Mouse (Mus musculus): ENCODE measurements around the gene Gm6583. TPM values are rescaled to one million over a fixed set of nuclear protein-coding genes. Genes with fewer than 3 reads are reported as not detected.

Gm6583 gene
- polyA plus RNA-seq, 1 experiment from 2014 or later = 0.20 TPM

DNA sequence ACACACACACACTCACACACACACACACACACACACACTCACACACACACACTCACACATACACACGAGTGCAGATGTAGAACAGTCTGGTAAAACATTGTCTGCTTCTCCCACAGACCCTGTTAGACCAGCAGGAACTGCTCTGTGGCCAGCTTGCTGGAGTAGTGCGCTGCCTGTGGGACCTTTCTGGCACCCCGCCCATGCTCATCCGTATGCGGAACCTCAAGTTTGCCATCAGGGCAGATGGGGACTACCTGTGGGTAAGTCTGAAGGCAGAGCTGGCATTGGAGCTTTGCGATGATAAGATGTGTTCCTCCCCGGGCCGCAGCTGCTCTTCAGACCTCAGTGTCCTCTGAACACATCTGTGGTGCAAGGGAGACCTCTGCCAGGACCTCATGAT lies 6.7 kb downstream of the Gm6583 start:
- no peaks in the 10 kb centered on the region for H3K9me3 ChIP-seq (ENCODE audit: low read length)
- H3K9ac ChIP-seq (replicated peaks; ENCODE audit: low read length) = no peak overlapping the region
- H3K4me3 ChIP-seq (ENCODE audit: low read length) = no peak overlapping the region
- 91% methylated on average over 8 of the region's 8 CpGs for WGBS
- H3K27me3 ChIP-seq (ENCODE audit: insufficient read depth, low read length) = no peaks in the 10 kb centered on the region
- H3K4me1 ChIP-seq (ENCODE audit: insufficient read depth, low read length) = peaks cover 4% of the 10 kb centered on the region; the same call in 1 of the 2 replicates
- no peak overlapping the region for H3K4me2 ChIP-seq (replicated peaks; ENCODE audit: low read depth, low read length)
- no peak for ATAC-seq (ENCODE audit: low FRiP score, low TSS enrichment)
- H3K36me3 ChIP-seq (ENCODE audit: insufficient read depth, low read length) = peaks cover 26% of the 10 kb centered on the region
- H3K27ac ChIP-seq (ENCODE audit: low read length) = no peak overlapping the region

GRCm38 (mm10) chr5:112346211-112346965 lies 9.4 kb downstream of the Gm6583 start:
- 87% methylated on average over 16 of the region's 16 CpGs for WGBS
- H3K4me2 ChIP-seq (replicated peaks; ENCODE audit: low read depth, low read length) = no peak overlapping the region
- no peak overlapping the region for H3K4me3 ChIP-seq (ENCODE audit: low read length)
- H3K27me3 ChIP-seq (ENCODE audit: insufficient read depth, low read length) = no peaks in the 10 kb centered on the region
- ATAC-seq (ENCODE audit: low FRiP score, low TSS enrichment) = no peak
- H3K9me3 ChIP-seq (ENCODE audit: low read length) = no peaks in the 10 kb centered on the region
- H3K36me3 ChIP-seq (ENCODE audit: insufficient read depth, low read length) = peaks cover 20% of the 10 kb centered on the region
- H3K4me1 ChIP-seq (ENCODE audit: insufficient read depth, low read length) = peaks cover 22% of the 10 kb centered on the region
- no peak overlapping the region for H3K9ac ChIP-seq (replicated peaks; ENCODE audit: low read length)
- no peak overlapping the region for H3K27ac ChIP-seq (ENCODE audit: low read length)

GRCm38 (mm10) chr5:112344092-112344960 lies 11.5 kb downstream of the Gm6583 start:
- H3K27ac ChIP-seq (ENCODE audit: low read length) = no peak overlapping the region
- no peaks in the 10 kb centered on the region for H3K27me3 ChIP-seq (ENCODE audit: insufficient read depth, low read length)
- no peak overlapping the region for H3K4me2 ChIP-seq (replicated peaks; ENCODE audit: low read depth, low read length)
- peaks cover 7% of the 10 kb centered on the region for H3K36me3 ChIP-seq (ENCODE audit: insufficient read depth, low read length)
- H3K9ac ChIP-seq (replicated peaks; ENCODE audit: low read length) = no peak overlapping the region; the same call in 1 of the 2 replicates
- 79% methylated on average over 6 of the region's 6 CpGs for WGBS
- no peak overlapping the region for H3K4me3 ChIP-seq (ENCODE audit: low read length)
- ATAC-seq (ENCODE audit: low FRiP score, low TSS enrichment) = no peak
- no peaks in the 10 kb centered on the region for H3K9me3 ChIP-seq (ENCODE audit: low read length)
- H3K4me1 ChIP-seq (ENCODE audit: insufficient read depth, low read length) = peaks cover 22% of the 10 kb centered on the region

DNA sequence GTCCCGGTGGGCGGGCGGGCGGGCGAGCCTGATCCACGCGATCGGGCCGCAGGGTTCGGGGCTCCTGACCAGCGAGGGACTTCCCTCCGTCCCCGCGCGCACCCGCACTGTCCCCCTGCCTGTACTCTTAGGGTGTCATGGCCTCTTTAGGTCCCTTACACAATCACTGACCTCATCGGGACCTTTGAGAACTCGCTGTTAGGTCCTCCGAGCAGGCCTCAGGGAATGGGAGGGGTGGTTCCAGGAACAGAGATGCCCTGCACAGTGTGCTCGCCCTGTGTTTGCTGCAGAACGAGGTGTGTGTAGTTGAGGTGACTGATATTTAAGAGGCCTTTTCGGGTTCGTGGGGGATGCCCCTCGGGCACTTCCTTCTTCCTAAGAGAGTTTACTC lies 12.6 kb downstream of the Gm6583 start:
- peak overlapping the region; percentile 91 for H3K9ac ChIP-seq (replicated peaks; ENCODE audit: low read length)
- peaks cover 22% of the 10 kb centered on the region for H3K4me1 ChIP-seq (ENCODE audit: insufficient read depth, low read length)
- H3K4me3 ChIP-seq (ENCODE audit: low read length) = peak overlapping the region; percentile 90
- H3K4me2 ChIP-seq (replicated peaks; ENCODE audit: low read depth, low read length) = peak overlapping the region; percentile 82
- H3K27me3 ChIP-seq (ENCODE audit: insufficient read depth, low read length) = no peaks in the 10 kb centered on the region
- 0% methylated on average over 24 of the region's 24 CpGs for WGBS
- peak; percentile 72 for ATAC-seq (ENCODE audit: low FRiP score, low TSS enrichment)
- 0 out of 2 replicates have a peak overlapping the region, but pooled peaks have one; percentile 10 for H3K27ac ChIP-seq (ENCODE audit: low read length)
- H3K9me3 ChIP-seq (ENCODE audit: low read length) = no peaks in the 10 kb centered on the region
- H3K36me3 ChIP-seq (ENCODE audit: insufficient read depth, low read length) = peaks cover 11% of the 10 kb centered on the region

GRCm38 (mm10) chr5:112342463-112343204 lies 13.2 kb downstream of the Gm6583 start, which contains the start of the genes Srrd and Hps4:
Gene Srrd, minus strand, starts transcription at chr5:112343040.
Gene Hps4, plus strand, starts transcription at chr5:112343083.
- Histone ChIP-seq H3K4me1 (ENCODE audit: insufficient read depth, low read length) (peaks cover 22% of the 10 kb centered on the region), H3K27me3 (ENCODE audit: insufficient read depth, low read length) (no peaks in the 10 kb centered on the region), H3K27ac (ENCODE audit: low read length) (0 out of 2 replicates have a peak within 1 kb of the TSS, but pooled peaks have one; percentile 10), H3K9me3 (ENCODE audit: low read length) (no peaks in the 10 kb centered on the region), H3K36me3 (ENCODE audit: insufficient read depth, low read length) (peaks cover 17% of the 10 kb centered on the region), H3K9ac (replicated peaks; ENCODE audit: low read length) (peak within 1 kb of the TSS; percentile 91), H3K4me2 (replicated peaks; ENCODE audit: low read depth, low read length) (peak within 1 kb of the TSS; percentile 82), H3K4me3 (ENCODE audit: low read length) (peak within 1 kb of the TSS; percentile 90)
- 1% methylated on average over 61 of the region's 64 CpGs for WGBS
- peak; percentile 40; the same call in 1 of the 2 replicates for ATAC-seq (ENCODE audit: low FRiP score, low TSS enrichment)

GRCm38 (mm10) chr5:112339215-112339614 lies 16.6 kb downstream of the Gm6583 start:
- Histone ChIP-seq H3K9ac (replicated peaks; ENCODE audit: low read length) (no peak overlapping the region), H3K36me3 (ENCODE audit: insufficient read depth, low read length) (peaks cover 51% of the 10 kb centered on the region), H3K9me3 (ENCODE audit: low read length) (no peaks in the 10 kb centered on the region), H3K4me1 (ENCODE audit: insufficient read depth, low read length) (peaks cover 19% of the 10 kb centered on the region), H3K4me3 (ENCODE audit: low read length) (no peak overlapping the region), H3K4me2 (replicated peaks; ENCODE audit: low read depth, low read length) (no peak overlapping the region), H3K27me3 (ENCODE audit: insufficient read depth, low read length) (no peaks in the 10 kb centered on the region), H3K27ac (ENCODE audit: low read length) (no peak overlapping the region)
- ATAC-seq (ENCODE audit: low FRiP score, low TSS enrichment) = no peak
- WGBS = 63% methylated on average over 7 of the region's 7 CpGs

DNA sequence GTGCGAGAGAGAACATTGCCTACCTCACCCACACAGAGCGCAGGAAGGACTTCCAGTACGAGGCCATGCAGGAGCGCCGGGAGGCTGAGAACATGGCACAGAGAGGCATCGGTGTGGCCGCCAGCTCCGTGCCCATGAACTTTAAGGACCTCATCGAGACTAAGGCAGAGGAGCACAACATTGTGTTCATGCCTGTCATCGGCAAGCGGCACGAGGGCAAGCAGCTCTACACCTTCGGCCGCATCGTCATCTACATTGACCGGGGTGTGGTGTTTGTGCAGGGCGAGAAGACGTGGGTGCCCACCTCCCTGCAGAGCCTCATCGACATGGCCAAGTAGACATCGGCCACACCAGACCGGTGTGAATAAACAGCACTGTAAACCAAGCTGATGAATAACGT lies 18.8 kb downstream of the Gm6583 start:
- Histone ChIP-seq H3K9ac (replicated peaks; ENCODE audit: low read length) (no peak overlapping the region), H3K36me3 (ENCODE audit: insufficient read depth, low read length) (peaks cover 73% of the 10 kb centered on the region), H3K4me2 (replicated peaks; ENCODE audit: low read depth, low read length) (no peak overlapping the region), H3K9me3 (ENCODE audit: low read length) (no peaks in the 10 kb centered on the region), H3K4me1 (ENCODE audit: insufficient read depth, low read length) (peaks cover 5% of the 10 kb centered on the region), H3K27me3 (ENCODE audit: insufficient read depth, low read length) (no peaks in the 10 kb centered on the region), H3K27ac (ENCODE audit: low read length) (no peak overlapping the region), H3K4me3 (ENCODE audit: low read length) (no peak overlapping the region)
- no peak for ATAC-seq (ENCODE audit: low FRiP score, low TSS enrichment)
- WGBS = 95% methylated on average over 22 of the region's 22 CpGs

- peaks cover 86% of the 10 kb centered on the region for H3K36me3 ChIP-seq (ENCODE audit: insufficient read depth, low read length)
- WGBS = 22% methylated on average over 2 of the region's 2 CpGs
- no peaks in the 10 kb centered on the region for H3K4me1 ChIP-seq (ENCODE audit: insufficient read depth, low read length)
- no peak overlapping the region for H3K4me2 ChIP-seq (replicated peaks; ENCODE audit: low read depth, low read length)
- H3K27ac ChIP-seq (ENCODE audit: low read length) = no peak overlapping the region
- H3K27me3 ChIP-seq (ENCODE audit: insufficient read depth, low read length) = no peaks in the 10 kb centered on the region
- no peak for ATAC-seq (ENCODE audit: low FRiP score, low TSS enrichment)
- H3K9me3 ChIP-seq (ENCODE audit: low read length) = no peaks in the 10 kb centered on the region
- H3K4me3 ChIP-seq (ENCODE audit: low read length) = no peak overlapping the region
- H3K9ac ChIP-seq (replicated peaks; ENCODE audit: low read length) = no peak overlapping the region
These were observed 20.4 kb downstream of the Gm6583 start for GRCm38 (mm10) chr5:112335473-112335872.

DNA sequence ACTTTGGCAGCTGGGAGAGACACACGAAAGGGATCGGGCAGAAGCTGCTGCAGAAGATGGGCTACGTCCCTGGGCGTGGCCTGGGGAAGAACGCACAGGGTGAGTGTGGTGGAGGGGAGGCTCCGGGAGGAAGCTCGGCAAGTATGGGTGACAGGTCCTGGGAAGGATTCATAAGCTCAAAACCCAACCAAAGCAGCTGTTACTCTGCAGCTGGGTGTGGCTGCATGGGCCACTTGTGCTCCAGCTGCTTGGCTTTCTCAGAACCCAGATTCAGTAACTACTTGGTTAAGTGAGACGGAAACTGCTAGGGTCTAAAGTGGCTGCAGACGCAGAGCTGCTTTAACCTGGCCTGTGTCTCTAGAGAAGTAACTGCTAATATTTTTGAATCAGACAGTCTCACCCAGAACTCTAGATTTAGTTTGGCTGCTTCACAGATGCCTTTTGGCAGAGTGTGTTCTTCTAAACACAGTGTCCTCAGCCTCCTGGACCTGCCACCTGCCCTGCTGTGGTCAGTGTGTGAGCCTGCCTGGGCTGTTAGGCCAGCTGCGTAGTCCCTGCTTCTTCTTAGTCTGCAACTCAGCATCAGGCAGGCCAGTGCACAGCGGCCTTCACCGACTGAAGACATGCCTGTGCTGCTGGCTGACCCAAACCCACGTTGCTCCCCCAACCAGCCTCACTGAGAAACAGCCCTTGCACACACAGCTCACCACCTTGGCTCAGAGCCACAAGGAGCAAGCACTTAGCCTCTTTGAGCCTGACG lies 25.8 kb downstream of the Gm6583 start:
- Histone ChIP-seq H3K9me3 (ENCODE audit: low read length) (no peaks in the 10 kb centered on the region), H3K27me3 (ENCODE audit: insufficient read depth, low read length) (no peaks in the 10 kb centered on the region), H3K4me3 (ENCODE audit: low read length) (no peak overlapping the region), H3K9ac (replicated peaks; ENCODE audit: low read length) (no peak overlapping the region), H3K36me3 (ENCODE audit: insufficient read depth, low read length) (peaks cover 62% of the 10 kb centered on the region), H3K4me1 (ENCODE audit: insufficient read depth, low read length) (peaks cover 17% of the 10 kb centered on the region), H3K4me2 (replicated peaks; ENCODE audit: low read depth, low read length) (no peak overlapping the region), H3K27ac (ENCODE audit: low read length) (no peak overlapping the region)
- 93% methylated on average over 14 of the region's 14 CpGs for WGBS
- no peak for ATAC-seq (ENCODE audit: low FRiP score, low TSS enrichment)

All from kidney, embryonic 16.5 days (tissue).